Mouse (Mus musculus): ENCODE measurements around the gene Stag1.
"Not testable (repeated sequence)": the region's sequence is repeated elsewhere in the genome, so short reads cannot be mapped to it uniquely, and the experiment has no call there.

The Stag1 gene

DNA sequence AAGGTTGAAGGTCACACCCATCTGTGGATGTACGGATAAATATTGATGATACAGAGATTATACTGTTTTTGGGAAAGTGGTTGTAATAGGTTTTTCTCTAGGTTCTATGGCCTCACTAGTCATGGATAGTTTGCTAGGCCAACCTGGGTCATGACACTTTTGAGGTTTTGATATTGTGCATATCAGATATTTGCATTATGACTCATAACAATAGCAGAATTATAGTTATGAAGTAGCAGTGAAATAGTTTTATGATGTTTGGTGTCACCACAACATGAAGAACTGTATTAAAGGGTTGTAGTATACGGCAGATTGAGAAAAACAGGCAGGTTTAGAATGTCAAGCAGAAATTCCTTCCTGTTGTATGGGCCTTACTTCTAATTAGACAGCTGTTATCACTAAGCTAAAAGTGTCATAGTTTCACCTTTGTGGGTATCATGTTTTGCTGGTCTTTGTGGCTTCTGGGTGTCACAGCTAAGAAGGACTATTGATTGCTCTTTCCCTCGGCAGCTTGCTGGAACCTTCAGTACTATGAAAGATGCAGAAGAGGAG, 92.2 kb downstream of the Stag1 start:
- no peak for DNase-seq

DNA sequence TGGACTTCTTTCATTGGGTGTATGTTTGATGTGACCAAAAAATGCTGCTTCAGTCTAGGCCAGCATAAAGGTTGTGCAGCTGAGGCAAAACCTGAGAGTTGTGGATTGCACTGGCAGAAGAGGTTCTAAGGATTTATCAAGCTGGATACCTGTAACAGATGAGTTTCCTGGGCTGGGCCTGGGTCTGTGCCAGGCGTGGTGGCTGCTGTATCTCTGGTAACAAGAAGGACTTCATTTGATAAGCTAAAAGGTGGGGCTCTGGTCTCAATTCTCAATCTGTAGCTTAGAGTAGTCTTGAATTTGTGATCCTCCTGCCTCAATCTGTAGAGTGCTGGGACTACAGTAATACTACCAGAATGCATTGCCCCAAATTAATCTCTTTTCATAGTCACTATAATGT, 94.6 kb downstream of the Stag1 start:
- no peak for DNase-seq

DNA sequence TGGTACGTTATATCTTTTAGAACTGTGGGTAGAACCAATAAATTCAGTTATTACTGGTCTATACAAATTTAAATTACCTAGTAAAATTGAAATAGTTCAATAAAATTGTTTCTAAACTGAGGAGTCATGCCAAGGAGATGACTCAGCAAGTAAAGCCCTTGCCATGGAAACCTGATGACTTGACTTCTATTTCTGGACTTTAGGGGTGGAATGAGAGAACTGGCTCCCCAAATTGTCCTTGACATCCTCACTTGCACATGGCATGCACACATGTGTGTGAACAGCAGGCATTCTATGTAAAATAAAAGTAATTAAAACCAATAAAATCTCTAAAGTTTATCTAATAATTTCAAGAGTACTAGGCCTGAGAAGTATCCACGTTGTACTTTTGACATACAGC, 98.9 kb downstream of the Stag1 start:
- no peak for DNase-seq

DNA sequence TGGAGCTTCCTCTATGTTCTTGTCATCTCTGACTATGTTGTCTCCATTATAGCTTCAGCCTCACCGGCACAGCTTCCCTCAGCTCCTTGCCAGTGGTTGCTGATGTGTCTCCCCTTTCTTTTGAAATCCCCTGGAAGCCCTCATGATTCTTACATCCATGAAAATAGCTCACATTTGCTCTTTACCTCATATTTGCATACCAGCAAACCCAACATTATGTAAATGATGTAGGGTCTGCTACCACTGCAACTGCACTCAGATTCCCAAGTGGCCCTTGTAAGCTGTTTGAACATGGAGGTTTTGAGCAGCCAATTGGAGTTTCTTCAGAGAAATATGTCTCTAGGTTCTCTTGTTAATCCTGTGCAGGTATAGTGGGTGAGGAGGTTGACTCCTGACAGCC, 110.0 kb downstream of the Stag1 start:
- DNase-seq: no peak

DNA sequence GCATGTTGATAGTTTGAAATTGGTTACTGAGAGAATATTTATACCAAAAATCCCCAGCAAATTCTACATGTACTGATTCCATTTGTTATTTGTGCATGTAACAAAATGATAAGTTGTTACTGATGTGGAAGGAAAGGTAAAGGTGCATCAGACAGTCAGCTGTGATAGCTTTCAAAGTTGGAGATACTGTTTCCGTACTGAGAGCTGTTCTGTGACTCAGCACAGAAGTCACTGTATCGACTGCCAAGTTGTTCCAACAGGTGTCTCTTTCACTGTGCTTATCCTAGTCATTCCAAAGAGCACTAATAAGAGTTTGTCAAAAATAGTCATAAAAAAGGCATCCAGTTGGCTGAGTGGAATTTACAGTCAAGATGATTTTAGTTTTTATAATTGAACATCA, 114.1 kb downstream of the Stag1 start:
- DNase-seq: no peak

DNA sequence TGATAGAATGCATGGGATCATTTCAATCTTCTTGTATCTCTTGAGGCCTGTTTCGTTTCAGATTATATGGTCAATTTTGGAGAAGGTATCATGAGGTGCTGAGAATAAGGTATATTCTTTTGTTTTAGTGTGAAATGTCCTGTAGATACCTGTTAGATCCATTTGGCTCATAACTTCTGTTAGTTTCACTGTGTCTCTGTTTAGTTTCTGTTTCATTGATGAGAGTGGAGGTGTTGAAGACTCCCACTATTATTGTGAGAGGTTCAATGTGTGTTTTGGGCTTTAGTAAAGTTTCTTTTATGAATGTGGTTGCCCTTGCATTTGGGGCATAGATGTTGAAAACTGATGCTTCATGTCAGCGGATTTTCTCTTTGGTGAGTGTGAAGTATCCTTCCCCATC, 127.2 kb downstream of the Stag1 start:
- not testable (repeated sequence) for DNase-seq

DNA sequence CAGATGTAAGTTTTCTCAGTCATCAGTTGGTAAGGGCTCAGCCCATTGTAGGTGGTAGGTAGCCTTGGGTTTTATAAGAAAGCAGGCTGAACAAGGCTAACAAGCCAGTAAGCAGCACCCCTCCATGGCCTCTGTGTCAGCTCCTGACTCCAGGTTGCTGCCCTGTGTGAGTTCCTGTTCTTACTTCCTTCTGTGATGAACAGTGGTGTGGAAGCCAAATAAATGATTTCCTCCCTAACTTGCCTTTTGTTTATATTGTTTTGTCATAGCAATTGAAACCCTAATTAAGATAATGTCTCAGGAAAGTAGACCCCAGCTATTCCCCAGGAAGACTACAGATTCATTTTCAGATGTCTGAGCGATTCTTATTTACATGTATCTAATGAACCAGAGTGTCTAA, 134.2 kb downstream of the Stag1 start:
- DNase-seq: no peak

DNA sequence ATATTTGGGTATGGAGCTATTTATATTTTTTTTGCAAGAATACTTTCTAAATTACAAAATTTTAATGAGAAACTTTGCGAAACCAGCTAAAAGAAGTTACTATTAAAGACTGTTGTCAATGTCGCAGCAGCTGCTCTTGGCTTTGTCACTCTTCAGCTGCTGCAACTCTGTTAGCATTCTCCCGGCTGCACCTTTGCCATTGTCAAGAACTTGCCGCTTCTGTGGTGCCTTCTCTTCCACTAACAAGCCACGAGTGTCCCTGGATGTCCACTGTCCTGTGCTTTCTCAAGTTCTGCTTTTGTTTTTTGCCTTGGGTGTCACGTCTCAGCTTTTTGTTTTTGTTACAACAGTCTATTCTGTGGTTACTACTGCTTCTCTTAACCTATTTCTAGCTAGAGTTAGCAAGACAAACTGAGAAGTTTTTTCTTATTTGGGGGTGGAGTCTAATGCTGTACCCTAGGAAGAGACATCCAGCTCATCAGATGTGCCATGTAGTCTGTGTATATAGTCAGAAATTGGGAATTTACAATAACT, 136.4 kb downstream of the Stag1 start:
- peak; percentile 9 for DNase-seq

DNA sequence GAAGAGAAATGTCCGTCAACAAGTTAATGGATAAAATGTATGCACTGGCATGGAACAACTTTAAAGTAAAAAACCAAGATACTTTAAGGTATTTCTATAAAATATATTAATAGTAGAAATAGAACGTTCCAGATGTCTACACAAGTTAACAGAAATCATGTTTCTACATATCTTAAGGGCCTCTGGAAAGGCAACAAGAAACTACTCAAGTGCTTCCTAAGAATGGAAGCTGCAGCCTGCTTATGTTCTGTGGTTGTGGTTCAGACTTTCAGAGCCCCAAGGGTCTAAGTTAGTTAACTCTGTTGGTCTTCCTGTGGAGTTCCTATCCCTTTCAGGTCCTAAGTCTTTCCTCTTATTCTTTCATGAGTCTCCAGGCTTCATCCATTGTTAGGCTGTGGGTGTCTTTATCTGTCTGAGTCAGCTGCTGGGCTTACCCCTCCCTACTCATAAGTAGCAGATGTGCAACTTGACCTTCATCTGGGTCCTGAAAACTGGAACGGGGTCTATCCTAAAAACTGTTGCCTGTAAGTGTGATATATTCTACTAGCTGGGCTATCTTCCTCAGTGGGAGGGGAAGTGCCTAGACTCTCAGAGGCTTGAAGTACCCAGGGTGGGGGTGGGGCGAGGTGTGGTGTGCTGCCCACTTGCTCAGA, 138.5 kb downstream of the Stag1 start:
- DNase-seq: no peak

DNA sequence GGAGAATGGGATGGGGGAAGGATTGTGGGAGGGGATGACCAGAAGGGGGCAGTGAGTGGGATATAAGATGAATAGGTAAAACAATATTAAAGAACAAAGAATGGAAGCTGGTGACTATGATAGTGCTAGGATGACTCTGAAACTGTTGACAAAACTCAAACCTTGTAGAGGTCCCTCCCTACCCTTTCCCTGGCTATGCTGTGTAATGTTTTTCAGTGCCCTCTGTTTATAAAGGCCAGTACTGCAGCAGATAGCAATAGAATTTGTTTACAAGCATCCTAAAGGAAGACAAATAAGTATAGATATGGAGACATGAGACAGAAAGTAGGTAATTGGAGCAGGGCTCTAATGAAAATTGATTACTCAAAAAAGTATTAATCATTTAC, 139.0 kb downstream of the Stag1 start:
- peak; percentile 13 for DNase-seq

DNA sequence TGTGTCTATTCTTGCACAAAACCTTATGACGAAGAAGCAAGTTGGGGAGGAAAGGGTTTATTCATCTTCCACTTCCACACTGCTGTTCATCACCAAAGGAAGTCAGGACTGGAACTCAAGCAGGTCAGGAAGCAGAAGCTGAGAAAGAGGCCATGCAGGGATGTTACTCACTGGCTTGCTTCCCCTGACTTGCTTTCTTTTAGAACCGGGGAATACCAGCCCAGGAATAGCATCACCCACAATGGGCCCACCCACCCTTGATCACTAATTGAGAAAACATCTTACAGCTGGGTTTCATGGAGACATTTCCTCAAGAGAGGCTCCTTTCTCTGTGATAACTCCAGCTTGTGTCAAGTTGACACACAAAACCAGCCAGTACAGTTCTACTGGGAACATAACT, 179.6 kb downstream of the Stag1 start:
- not testable (repeated sequence) for DNase-seq

DNA sequence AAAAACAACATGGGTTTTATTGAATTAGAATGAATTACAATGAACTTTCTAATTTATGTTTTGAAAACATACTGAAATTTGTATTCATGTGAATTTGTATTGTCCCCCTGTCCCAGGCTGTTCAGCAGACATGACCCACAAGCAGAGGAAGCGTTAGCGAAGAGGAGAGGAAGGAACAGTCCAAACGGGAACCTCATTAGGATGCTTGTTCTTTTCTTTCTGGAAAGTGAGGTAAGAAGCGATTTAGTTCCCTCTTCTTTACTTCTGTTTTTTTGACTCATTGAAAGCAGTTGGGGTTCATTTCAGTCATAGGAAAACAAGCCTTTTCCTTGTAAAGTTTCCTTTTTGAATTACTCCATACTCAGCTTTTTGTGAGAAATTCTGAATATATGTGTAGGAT, 268.4 kb downstream of the Stag1 start:
- no peak for DNase-seq

DNA sequence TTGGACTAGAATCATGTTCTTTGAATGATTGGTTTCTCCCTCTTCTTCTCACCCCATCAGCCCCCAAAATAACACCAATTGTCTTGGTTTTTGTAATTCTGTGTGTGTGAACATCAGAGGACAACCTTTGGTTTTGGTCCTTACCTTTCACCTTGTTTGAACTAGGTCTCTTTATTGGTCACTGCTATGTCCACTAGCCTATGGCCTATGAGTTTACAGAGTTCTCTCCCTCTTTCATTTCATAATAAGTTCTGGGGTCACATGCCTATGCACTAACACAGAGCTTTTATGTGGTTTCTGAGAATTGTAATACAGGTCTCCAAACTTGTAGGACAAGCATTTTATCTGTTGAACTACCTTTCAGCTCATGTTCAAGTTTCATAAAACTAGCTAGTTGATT, 272.0 kb downstream of the Stag1 start:
- no peak for DNase-seq

DNA sequence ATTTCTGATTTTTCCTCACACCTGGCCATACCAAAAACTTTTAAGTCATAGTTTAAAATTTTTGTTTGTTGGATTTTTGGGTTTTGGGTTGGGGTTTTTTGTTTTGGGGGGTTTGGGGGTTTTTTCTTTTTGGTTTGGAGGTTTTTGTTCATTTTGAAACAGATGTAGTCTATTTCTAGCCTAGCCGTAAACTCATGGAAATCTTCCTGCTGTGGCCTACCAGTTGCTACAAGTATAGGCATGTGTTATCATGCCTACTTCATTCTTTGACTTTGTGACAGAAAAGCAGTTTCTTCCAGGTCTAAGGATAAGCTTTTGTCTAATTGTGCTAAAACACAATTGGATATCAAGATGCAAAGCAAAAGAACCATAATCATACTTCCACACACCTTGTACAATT, 298.5 kb downstream of the Stag1 start:
- DNase-seq: no peak

DNA sequence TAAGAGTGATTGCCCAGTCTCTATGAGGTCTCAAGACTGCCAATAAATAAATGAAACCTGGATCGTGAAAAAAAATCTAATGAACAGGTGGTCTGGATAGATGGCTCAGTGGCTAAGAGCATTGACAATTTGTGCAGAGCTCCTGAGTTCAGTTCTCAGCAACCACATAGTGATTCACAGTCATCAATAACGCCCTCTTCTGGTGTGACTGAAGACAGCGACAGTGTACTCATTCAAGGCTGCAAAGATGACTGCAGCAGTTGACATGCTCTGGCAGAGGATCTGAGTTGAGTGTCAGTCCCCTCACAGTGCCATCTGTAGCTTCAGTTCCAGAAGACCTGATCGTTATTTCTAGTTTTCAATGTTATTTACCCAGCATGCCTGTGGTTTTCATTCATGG, 300.4 kb downstream of the Stag1 start:
- DNase-seq: peak; percentile 4

DNA sequence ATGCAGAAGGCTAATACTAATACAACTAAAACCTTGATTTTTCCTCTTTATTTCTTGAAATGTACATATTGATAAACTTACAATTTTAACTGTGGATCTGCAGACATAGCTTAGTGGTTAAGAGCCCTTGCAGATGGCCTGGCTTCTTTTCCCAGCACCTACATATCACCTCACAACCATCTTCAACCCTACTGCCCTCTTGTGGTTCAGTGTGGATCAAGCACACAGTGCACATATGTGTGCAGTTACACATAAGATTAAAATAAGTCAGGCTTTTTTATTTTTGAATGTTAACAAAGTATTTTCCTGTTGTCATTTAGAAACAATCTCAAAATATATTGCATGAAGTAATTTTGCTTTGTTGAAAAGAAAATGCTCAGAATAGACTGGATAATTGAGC, 312.8 kb downstream of the Stag1 start:
- peak; percentile 59 for DNase-seq

DNA sequence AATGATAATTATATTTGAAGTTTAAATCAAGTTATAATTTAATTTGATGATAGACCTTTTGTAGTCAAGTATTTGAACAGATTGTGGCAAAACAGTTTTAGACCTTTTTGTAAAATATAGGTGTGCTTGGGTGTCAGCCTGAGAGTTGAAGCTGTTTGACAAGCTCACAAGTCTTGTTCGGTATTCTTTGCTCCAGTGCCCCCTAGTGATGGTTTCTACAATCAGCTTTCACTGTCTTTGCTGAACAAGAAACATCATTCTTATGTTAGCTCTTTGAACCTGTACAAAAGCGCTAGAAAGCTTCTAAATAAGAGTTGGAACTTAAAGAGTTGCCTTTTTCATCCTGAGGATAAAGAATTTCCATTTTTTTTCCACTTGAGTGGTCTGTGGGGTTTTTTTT, 319.5 kb downstream of the Stag1 start:
- peak; percentile 88 for DNase-seq

DNA sequence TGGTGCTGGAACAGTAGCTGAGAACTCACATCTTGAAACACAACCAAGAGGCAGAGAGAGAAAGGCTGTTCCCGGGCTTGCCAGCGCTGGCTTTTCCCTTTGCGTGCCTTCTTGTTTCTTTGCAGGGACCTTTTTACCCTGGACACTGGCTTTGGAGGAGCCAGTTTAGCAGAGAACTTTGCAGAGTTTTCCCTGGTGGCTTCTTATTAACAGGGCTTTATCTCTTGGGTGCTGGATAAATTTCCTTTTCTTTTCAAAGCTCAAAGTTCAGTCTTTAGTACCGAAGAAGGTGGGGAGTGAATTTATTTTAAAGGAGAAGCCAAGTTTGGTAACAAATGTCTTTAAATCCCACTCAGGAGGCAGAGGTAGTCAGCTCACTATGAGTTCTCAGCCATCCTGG, 329.0 kb downstream of the Stag1 start:
- DNase-seq: no peak

DNA sequence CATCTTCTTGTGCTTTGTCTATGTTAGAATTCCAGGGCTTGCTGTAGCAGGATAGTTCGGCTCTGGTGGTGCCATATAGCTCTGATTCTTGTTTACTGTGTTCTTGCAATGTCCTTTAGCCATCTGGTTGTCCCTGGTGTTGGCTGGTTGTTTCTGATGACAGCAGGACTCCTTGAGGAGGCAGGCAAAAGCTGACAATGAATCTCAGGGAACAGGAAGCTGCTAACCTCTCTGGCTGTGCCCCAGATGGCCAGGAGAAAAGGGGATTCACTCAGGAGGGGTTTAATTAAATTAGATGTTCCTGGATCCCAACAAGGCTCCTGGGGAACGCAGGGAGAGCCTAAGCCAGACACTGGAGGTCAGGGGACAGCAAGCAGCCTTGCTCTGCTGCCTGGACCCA, 344.4 kb downstream of the Stag1 start:
- DNase-seq: no peak

DNA sequence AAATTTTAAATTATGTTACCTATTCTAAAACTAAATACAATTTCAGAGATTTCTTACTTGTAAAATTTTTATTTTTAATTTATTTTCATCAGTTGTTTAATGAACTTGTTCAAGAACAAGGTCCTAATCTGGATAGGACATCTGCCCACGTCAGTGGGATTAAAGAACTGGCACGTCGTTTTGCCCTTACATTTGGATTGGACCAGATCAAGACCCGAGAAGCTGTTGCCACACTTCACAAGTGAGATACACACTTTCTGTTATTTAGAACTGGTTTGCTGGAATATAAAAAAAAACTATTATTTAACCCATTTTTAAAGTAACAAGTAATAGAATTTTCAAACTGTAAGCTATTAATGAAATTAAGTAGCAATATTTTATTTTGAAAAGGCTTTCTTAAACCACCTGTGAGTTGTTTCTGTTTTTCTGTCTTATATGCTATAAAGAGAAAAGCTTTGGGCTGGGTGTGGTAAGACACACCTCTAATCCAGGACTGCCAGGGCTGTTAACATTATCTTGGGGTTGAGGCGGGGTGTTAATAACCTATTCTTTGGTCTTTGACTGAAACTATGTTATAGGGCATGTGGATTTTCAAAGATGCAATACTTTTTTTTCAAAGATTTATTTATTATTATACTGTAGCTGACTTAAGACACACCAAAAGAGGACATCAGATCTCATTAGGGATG, 347.2 kb downstream of the Stag1 start:
- no peak for DNase-seq

DNA sequence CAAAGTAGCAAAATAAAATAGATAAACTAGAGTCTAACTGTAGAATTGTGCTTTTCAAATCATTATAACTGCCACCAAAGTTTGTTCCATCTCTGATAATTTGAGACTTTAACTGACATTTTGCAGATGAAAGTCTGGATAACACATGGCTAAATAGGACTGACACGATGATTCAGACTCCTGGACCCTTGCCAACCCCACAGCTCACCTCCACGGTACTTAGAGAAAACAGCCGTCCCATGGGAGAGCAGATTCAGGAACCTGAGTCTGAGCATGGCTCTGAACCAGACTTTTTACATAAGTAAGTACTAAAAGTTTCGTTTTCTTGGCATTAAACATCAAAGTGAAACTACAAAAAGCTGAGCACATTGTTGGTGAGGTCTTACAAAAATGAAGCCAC, 353.9 kb downstream of the Stag1 start:
- peak; percentile 38 for DNase-seq

DNA sequence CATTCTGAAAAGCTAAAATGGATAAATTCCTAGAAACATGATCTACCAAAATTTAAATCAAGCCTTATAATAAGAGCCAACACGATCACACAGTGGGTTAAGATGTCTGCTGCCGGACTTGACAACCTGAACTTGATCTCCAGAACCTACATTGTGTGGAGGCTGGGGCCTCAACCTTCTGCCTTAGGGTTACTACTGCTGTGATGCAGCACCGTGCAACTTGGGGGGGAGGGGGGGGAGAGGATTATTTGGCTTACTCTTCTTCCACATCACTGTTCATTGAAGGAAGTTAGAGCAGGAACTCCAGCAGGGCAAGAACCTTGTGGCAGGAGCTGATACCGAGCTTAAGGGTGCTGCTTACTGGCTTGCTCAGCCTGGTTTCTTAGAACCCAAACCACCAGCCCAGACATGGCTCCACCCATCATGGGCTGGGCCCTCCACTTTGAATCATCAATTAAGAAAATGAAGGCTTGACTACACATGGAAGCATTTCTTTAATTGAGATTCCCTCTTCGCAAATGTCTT, 365.4 kb downstream of the Stag1 start:
- DNase-seq: no peak

DNA sequence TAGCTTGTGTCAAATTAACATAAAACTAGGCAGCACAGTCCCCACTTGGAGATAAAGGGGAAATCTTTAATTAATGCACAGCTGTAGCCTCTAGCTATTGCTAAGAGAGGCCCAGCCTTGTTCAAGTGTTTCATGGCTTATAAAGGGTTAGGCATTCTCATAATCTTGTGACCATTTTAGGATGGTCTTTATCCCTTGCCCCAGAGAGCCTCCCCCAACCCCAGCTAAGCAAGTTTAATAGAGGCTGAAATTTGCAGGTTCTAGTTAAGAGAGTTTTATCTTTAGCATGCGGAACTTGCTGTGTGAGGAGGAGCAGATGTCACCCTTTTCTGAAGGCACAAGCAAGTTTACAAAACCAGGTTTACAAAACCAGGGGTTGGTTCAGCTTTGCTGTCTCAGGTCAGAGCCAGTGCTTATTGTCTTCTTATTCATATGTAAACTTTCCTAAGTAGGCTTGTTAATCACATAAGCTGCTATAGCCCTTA, 365.9 kb downstream of the Stag1 start:
- DNase-seq: no peak

DNA sequence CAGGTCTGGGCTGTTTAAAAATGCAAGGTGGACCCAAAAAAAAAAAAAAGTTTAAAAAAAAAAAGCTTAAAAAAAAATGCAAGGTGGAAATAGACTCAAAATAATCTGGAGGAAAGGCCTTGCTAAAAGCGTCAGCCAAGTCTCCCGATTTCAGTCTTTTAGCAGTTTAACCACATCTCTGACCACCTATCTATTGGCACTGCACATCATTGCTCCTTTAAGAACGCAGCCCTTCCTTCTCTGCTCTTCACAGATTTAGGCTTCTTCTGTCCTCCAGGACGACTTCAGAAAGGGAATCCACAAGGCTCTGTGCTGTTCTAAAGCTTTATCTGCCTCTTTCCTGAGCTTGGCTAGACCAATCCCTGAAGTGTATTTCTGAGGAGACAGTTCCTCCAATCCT, 366.5 kb downstream of the Stag1 start:
- DNase-seq: no peak
